Mouse (Mus musculus): ENCODE results near the gene Gm21094. TPM values are rescaled to one million over a fixed set of nuclear protein-coding genes. Genes with fewer than 3 reads are reported as not detected.
"Not testable (repeated sequence)": the region's sequence is repeated elsewhere in the genome, so short reads cannot be mapped to it uniquely, and the experiment has no call there.

The Gm21094 gene
- not detected in 2 replicates for polyA plus RNA-seq (2012; ENCODE audit: insufficient read depth, insufficient read length, missing spikeins)

DNA sequence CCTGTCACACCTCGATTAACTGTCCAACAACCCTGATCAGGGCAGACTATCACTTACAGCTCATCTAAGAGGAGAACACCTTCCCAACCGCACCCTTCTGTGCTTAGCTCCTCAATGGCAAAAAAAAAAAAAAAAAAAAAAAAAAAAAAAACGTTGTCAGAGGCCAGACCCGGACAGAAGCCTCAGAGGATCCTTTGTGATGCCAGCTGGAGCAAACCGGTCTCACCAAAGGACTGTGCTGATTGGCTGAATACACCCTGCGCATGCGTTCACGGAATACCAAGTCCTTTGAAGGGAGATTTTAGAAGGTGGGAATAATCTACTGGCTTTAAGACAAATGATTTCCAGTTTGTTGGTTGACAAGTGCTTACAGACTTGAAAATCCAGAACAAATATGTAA, at the start of gene Gm21094:
TSS of gene Gm21094 (minus strand) at position 101 of the 400 bp plus-strand sequence.
- H3K4me3 ChIP-seq (ENCODE audit: insufficient read depth, low read length); H3K27ac ChIP-seq (ENCODE audit: insufficient read depth, low read depth, low read length); H3K4me1 ChIP-seq (ENCODE audit: control insufficient read depth, insufficient read depth, low read length): not testable (repeated sequence)
